Mouse (Mus musculus): ENCODE measurements around the gene Kcnh5.

The Kcnh5 gene

DNA sequence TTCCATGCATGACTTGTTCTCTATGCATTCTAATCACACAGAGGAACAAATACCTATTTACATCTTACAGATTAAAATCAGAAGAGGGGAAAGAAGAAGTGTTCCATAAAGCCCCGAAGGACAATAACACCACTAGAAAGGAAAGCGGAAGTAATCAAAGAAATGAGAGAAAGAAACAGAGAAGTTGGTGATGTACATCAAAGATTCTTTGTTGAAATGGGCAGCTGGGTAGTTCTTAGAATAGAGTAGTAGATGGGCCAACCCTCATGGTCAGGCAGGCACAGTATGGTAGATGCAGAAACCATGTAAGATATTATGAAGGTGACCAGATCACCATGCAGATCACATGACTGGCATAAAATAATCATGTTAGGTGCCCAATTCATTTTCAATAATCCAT is 210.9 kb downstream of the Kcnh5 start:
- no peak for DNase-seq (ENCODE audit: extremely low read depth, insufficient read length, low spot score)

DNA sequence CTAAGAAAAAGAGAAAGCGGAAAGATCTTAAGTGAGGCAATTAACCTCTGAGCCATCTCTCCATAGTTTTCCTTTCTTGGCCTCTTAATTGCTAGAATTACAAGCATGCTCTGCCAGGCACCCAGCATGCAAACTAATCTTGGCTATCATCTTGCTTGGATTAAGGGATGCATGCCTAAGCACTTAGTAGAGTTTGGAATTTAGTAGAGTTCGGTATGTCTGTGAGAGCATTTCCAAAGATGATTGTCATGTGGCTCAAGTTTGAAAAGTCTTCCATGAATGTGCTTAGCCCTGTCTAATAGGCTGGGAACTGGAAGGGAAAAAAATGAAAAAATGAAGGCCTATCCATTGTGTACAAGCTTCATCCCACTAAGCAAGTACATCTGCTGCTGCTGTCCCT is 224.5 kb downstream of the Kcnh5 start:
- no peak for DNase-seq (ENCODE audit: extremely low read depth, insufficient read length, low spot score)

DNA sequence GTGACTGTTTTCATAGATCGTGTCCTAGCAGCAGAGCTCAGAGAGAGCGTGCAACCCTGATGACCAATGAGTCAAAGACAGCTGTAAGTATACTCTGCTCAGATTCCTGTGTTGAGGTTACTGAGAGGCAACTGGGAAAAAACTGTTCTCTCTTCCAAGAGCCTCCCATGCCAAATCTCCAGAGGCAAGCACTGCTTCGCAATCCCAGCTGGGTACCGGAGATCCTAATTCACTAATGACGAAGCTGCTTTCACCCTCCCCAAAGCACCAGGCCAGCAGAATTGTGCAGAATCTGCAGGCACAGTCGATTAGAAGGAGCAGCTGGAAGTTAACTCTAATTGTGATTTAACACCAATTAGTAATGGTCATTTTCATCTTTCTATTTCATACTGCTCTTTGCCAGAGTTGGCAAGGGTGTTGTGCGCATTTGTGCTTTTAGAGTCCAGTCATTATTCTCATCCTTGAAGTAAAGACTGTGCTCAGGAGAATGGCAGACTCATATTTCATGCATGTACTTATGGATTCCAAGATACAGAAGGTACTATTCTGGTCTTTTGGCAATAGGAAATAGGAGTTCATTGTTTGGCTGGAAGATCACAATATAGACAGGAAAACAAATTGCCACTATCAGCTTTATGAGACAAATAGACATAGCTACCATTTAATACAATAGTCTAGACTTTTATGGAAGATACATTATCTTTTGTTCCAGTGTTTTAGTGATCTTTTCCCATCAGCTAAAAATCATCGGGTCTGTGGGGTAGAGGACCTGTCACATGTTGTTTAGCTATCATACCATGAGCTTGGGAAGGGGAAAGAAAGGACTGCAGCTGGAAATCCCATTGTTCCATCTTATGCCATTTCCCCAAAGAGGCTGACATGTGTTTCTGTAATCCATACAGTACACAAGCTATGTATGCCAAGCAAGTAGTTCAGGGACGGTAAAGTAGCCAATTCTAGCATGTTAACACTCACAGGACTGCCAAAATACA is 225.7 kb downstream of the Kcnh5 start:
- no peak for DNase-seq (ENCODE audit: extremely low read depth, insufficient read length, low spot score)

GRCm38 (mm10) chr12:74901331-74901730 is 275.8 kb downstream of the Kcnh5 start:
- no peak for DNase-seq (ENCODE audit: extremely low read depth, insufficient read length, low spot score)

DNA sequence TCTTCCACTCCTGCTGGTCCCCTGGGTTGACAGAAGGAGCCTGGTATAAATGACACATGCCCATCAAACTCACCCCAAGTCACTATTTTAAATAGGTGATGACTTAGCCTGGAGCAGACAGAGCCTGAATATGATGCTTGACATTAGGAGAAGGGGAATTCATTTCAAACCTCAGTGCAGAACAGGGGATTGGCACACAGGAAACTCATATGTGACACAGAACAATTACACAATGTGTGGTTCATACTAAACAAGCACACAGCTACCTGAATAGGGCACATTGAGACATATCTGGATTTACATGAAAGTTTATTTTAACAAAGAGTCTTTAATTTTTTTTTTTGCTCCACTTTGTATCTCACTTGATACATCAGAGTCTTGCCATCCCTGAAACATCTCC is 276.4 kb downstream of the Kcnh5 start:
- no peak for DNase-seq (ENCODE audit: extremely low read depth, insufficient read length, low spot score)

GRCm38 (mm10) chr12:74899055-74899454 is 278.1 kb downstream of the Kcnh5 start:
- no peak for DNase-seq (ENCODE audit: extremely low read depth, insufficient read length, low spot score)

DNA sequence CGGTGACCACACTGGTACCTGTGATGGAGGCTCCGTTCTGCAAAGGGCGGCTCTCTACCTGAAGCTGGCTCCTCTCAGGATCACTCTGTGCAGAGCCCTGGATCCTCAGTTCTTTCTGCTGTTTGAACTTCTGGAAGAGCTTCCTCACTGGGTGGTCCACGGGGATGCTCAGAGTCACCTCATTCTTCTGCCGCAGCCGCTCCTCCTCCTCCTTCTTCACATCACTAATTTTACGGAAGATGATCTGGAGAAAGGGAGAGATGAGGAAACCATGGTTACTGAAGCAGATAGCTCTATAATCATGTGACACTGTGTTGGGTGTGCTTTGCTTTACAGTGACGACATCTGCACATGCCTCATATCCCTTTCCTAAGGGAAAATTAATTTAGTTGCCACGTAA is 278.9 kb downstream of the Kcnh5 start:
- no peak for DNase-seq (ENCODE audit: extremely low read depth, insufficient read length, low spot score)

- DNase-seq (ENCODE audit: extremely low read depth, insufficient read length, low spot score): no peak
These were observed 282.2 kb downstream of the Kcnh5 start for GRCm38 (mm10) chr12:74894870-74895423.

DNA sequence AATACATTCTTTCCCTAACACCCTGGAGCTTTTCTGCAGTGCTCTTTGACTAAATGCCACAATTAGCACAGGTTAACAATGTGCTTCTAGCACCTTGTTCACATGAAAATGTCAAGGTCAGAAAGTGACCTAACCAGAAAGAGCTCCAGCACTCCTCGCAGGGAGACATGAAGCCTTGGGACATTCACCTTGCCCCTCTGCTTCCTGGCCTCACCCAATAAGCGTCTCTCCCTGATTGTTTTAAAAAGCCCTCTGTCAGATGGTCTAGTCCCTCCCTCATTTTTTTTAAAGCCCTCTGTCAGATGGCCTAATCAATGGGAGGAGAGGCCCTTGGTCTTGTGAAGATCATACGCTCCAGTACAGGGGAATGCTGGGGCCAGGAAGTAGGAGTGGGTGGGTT is 287.7 kb downstream of the Kcnh5 start:
- DNase-seq (ENCODE audit: extremely low read depth, insufficient read length, low spot score): no peak

GRCm38 (mm10) chr12:74887064-74887463 is 290.1 kb downstream of the Kcnh5 start:
- DNase-seq (ENCODE audit: extremely low read depth, insufficient read length, low spot score): no peak

GRCm38 (mm10) chr12:74881344-74881743 is 295.8 kb downstream of the Kcnh5 start:
- no peak for DNase-seq (ENCODE audit: extremely low read depth, insufficient read length, low spot score)

- no peak for DNase-seq (ENCODE audit: extremely low read depth, insufficient read length, low spot score)
These were observed 321.5 kb downstream of the Kcnh5 start for GRCm38 (mm10) chr12:74855666-74856065.

GRCm38 (mm10) chr12:74854263-74854662 is 322.9 kb downstream of the Kcnh5 start:
- no peak for DNase-seq (ENCODE audit: extremely low read depth, insufficient read length, low spot score)

DNA sequence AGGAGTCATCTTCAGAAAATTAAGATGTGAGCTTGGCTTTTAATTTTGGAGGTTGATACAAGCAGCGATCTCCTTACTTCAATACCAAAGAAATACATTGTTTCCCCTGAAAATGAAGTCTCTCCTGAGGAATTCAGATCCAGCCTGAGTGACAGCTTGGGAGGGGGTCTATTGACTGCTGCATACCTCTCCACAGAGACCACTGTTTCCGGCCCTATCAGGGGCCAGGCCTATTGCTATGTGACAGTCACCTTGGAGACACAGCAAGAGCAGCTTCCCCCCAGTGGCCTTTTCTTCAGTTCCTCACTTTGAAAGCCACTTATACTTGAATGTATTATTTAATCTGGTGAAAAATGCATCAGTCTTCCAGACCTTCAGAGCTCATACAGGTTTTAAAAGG is 326.8 kb downstream of the Kcnh5 start:
- DNase-seq (ENCODE audit: extremely low read depth, insufficient read length, low spot score): no peak

- DNase-seq (ENCODE audit: extremely low read depth, insufficient read length, low spot score): no peak
These were observed 327.2 kb downstream of the Kcnh5 start for GRCm38 (mm10) chr12:74849912-74850311.

GRCm38 (mm10) chr12:74848611-74849347 is 328.4 kb downstream of the Kcnh5 start:
- DNase-seq (ENCODE audit: extremely low read depth, insufficient read length, low spot score): no peak

Data from 3134 (cell line).